Mouse (Mus musculus): Measurements from ENCODE around the gene Spaca4. TPM values are rescaled to one million over a fixed set of nuclear protein-coding genes. Genes with fewer than 3 reads are reported as not detected.
A peak's percentile ranks its signal among the peaks of the same experiment; 100 is the strongest.

The Spaca4 gene
- total and polyA plus RNA-seq, 3 experiments, result 0.38 TPM; not detected in 2

GRCm38 (mm10) chr7:45716460-45716857, 9.2 kb downstream of the Spaca4 start:
- H3K9ac ChIP-seq (ENCODE audit: control insufficient read depth, low read depth, low read length, poor library complexity, severe bottlenecking), result peak overlapping the region; percentile 99
- H3K9me3 ChIP-seq (replicated peaks; ENCODE audit: insufficient read depth, low read length), result no peaks in the 10 kb centered on the region
- H3K4me3 ChIP-seq (ENCODE audit: control insufficient read depth in 1 of 2, insufficient read depth in 1 of 2, low read depth in 2 of 2, low read length in 2 of 2), result peak overlapping the region; percentile 69 to 71
- H3K27me3 ChIP-seq (ENCODE audit: control insufficient read depth in 1 of 2, insufficient read depth in 2 of 2, low read length in 2 of 2), result no peaks in the 10 kb centered on the region
- DNase-seq (ENCODE audit: low read depth, low spot score), result no peak
- H3K27ac ChIP-seq (ENCODE audit: control insufficient read depth, low read depth, low read length), result peak overlapping the region; percentile 96
- H3K79me2 ChIP-seq (ENCODE audit: control insufficient read depth, insufficient read depth, low read length, poor library complexity), result peaks cover 48% of the 10 kb centered on the region
- TF ChIP-seq MYB (IDR thresholded peaks at IDR 0.05; ENCODE audit: low read depth, low read length) (no peak), MAZ (IDR thresholded peaks at IDR 0.05; ENCODE audit: low read depth, low read length) (no peak), RCOR1 (IDR thresholded peaks at IDR 0.05; ENCODE audit: low read depth, low read length) (no peak), POLR2AphosphoS5 (IDR thresholded peaks at IDR 0.05; ENCODE audit: borderline replicate concordance, low read depth, low read length) (no peak), USF1 (IDR thresholded peaks at IDR 0.05; ENCODE audit: low read depth, low read length) (no peak), CTCF (IDR thresholded peaks at IDR 0.05 in 2 of 3, conservative IDR thresholded peaks at IDR 0.05 in 1 of 3; ENCODE audit: control insufficient read depth in 1 of 3, insufficient read depth in 1 of 3, low read depth in 2 of 3, low read length in 3 of 3, poor library complexity in 1 of 3, severe bottlenecking in 1 of 3) (no peak), TAL1 (IDR thresholded peaks at IDR 0.05; ENCODE audit: low read length) (no peak), SMC3 (IDR thresholded peaks at IDR 0.05; ENCODE audit: low read depth, low read length) (no peak), UBTF (IDR thresholded peaks at IDR 0.05; ENCODE audit: borderline replicate concordance, insufficient read depth, low read depth, low read length) (no peak), USF2 (IDR thresholded peaks at IDR 0.05; ENCODE audit: borderline replicate concordance in 1 of 2, insufficient read depth in 1 of 2, low read depth in 1 of 2, low read length in 2 of 2) (no peak), ETS1 (IDR thresholded peaks at IDR 0.05; ENCODE audit: low read depth, low read length) (no peak), SIN3A (IDR thresholded peaks at IDR 0.05; ENCODE audit: low read length) (no peak), POLR2AphosphoS2 (IDR thresholded peaks at IDR 0.05; ENCODE audit: low read length) (no peak; the same call in 1 of the 2 replicates), MAX (IDR thresholded peaks at IDR 0.05; ENCODE audit: low read length) (no peak), MYC (IDR thresholded peaks at IDR 0.05; ENCODE audit: low read depth, low read length) (no peak), BHLHE40 (IDR thresholded peaks at IDR 0.05; ENCODE audit: borderline replicate concordance, low read depth, low read length) (no peak), NELFE (IDR thresholded peaks at IDR 0.05; ENCODE audit: low read depth, low read length) (no peak)
- H3K4me1 ChIP-seq (ENCODE audit: control insufficient read depth in 1 of 2, insufficient read depth in 2 of 2, low read length in 2 of 2), result peaks cover 0 to 5% of the 10 kb centered on the region in 2 experiments; a peak in 1 of 4 replicates
- peaks cover 2% of the 10 kb centered on the region in 2 experiments; a peak in 3 of 4 replicates for H3K36me3 ChIP-seq (ENCODE audit: control insufficient read depth in 1 of 2, insufficient read depth in 2 of 2, low read length in 2 of 2)

- H3K27me3 ChIP-seq (ENCODE audit: control insufficient read depth in 1 of 2, insufficient read depth in 2 of 2, low read length in 2 of 2), result no peaks in the 10 kb centered on the region
- peaks cover 48% of the 10 kb centered on the region for H3K79me2 ChIP-seq (ENCODE audit: control insufficient read depth, insufficient read depth, low read length, poor library complexity)
- peak overlapping the region; percentile 69 to 71 for H3K4me3 ChIP-seq (ENCODE audit: control insufficient read depth in 1 of 2, insufficient read depth in 1 of 2, low read depth in 2 of 2, low read length in 2 of 2)
- H3K36me3 ChIP-seq (ENCODE audit: control insufficient read depth in 1 of 2, insufficient read depth in 2 of 2, low read length in 2 of 2), result peaks cover 2% of the 10 kb centered on the region in 2 experiments; a peak in 3 of 4 replicates
- no peaks in the 10 kb centered on the region for H3K9me3 ChIP-seq (replicated peaks; ENCODE audit: insufficient read depth, low read length)
- TF ChIP-seq MYB (IDR thresholded peaks at IDR 0.05; ENCODE audit: low read depth, low read length) (no peak), MAX (IDR thresholded peaks at IDR 0.05; ENCODE audit: low read length) (0 out of 2 replicates have a peak, but pooled peaks have one; percentile 19)
- H3K9ac ChIP-seq (ENCODE audit: control insufficient read depth, low read depth, low read length, poor library complexity, severe bottlenecking), result peak overlapping the region; percentile 99
- peaks cover 0 to 5% of the 10 kb centered on the region in 2 experiments; a peak in 1 of 4 replicates for H3K4me1 ChIP-seq (ENCODE audit: control insufficient read depth in 1 of 2, insufficient read depth in 2 of 2, low read length in 2 of 2)
- DNase-seq (ENCODE audit: low read depth, low spot score), result peak; percentile 56
- H3K27ac ChIP-seq (ENCODE audit: control insufficient read depth, low read depth, low read length), result peak overlapping the region; percentile 96
Observed at GRCm38 (mm10) chr7:45715741-45716459, 9.7 kb downstream of the Spaca4 start.

Data from MEL (cell line).